Mouse (Mus musculus): Measurements from ENCODE around the gene Eif2a. TPM values are rescaled to one million over a fixed set of nuclear protein-coding genes. Genes with fewer than 3 reads are reported as not detected.

Eif2a gene
- polyA plus RNA-seq, 1 experiment from 2014 or later: 47.2 TPM

DNA sequence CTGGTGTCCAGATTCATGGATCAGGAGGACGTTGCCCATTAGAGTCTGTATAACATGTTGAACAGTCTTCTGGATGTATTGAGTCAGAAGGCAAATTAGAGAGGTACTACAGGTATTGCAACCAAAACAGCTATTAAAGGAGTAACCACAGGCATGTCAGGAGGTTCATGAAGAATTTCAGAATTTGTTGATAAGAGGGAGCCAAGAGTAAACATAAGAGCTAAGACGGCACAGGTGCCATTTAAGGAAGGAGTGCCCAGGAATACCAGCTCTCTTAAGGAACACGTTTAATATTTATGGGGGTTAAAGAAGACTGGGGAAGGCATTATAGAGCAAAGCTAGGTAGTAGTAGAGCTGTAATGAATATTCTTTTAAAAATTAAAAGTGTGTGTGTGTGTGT is 12.9 kb upstream of the Eif2a start:
- Histone ChIP-seq H3K4me3 (no peak overlapping the region), H3K27me3 (no peaks in the 10 kb centered on the region), H3K9me3 (replicated peaks) (no peaks in the 10 kb centered on the region), H3K27ac (no peak overlapping the region), H3K4me2 (replicated peaks) (no peak overlapping the region), H3K9ac (no peak overlapping the region), H3K4me1 (no peaks in the 10 kb centered on the region), H3K36me3 (no peaks in the 10 kb centered on the region)
- 91% methylated on average over 3 of the region's 3 CpGs for WGBS
- no peak for ATAC-seq (ENCODE audit: low FRiP score)

DNA sequence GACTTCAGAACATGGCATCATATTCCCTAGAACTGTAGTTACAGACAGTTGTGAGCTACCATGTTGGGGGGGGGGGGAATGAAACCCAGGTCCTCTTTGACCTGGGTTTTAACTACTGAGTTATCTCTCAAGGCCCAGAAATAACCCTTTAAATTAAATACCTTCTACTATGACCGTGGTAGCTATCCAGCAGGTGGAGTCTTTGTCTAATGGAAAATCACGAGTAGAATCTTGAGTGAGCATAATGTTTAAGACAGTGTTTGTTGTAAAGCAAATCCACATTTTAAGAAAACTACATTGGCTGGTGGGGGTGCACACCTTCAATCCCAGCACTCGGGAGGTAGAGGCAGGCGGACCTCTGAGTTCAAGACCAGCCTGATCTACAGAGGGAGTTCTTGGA is 12.1 kb upstream of the Eif2a start:
- no peak overlapping the region for H3K27ac ChIP-seq
- no peaks in the 10 kb centered on the region for H3K27me3 ChIP-seq
- H3K4me1 ChIP-seq: no peaks in the 10 kb centered on the region
- ATAC-seq (ENCODE audit: low FRiP score): no peak
- H3K4me3 ChIP-seq: no peak overlapping the region
- no peak overlapping the region for H3K9ac ChIP-seq
- H3K9me3 ChIP-seq (replicated peaks): no peaks in the 10 kb centered on the region
- H3K36me3 ChIP-seq: no peaks in the 10 kb centered on the region
- WGBS: 85% methylated on average over 4 of the region's 4 CpGs
- H3K4me2 ChIP-seq (replicated peaks): no peak overlapping the region

DNA sequence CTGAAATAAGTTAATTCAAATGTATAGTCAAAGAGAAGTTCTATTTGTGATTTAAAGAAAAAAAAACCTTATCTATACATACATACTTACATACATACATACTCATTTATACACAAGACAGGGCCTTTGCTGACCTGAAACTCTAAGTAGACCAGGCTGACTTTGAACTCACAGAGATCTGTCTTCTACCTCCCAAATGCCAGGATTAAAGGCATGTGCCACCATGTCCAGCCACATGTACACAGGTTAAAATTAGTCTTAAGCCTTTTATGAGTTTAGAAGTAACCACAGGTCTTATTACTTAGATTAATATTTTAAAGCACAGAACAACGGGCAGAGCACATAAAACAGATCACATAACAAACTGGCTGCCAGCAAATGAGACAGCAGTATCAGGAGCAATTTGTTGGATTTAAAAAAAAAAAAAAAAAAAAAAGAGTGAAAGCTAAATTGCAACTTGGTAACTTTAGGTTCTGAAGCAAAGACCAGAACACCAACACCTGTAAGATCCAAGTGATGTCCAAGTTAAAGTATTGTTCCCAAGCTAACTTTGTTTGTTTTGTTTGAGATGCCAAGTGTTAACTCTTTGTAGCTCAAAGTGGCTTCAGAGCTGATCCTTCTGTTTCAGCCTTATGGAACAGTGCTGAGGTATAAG is 9.5 kb upstream of the Eif2a start:
- Histone ChIP-seq H3K4me2 (replicated peaks) (no peak overlapping the region), H3K4me3 (no peak overlapping the region), H3K27me3 (no peaks in the 10 kb centered on the region), H3K27ac (no peak overlapping the region), H3K9ac (no peak overlapping the region), H3K36me3 (peaks cover 8% of the 10 kb centered on the region), H3K4me1 (no peaks in the 10 kb centered on the region), H3K9me3 (replicated peaks) (no peaks in the 10 kb centered on the region)
- ATAC-seq (ENCODE audit: low FRiP score): no peak
- 92% methylated on average over 1 of the region's 1 CpGs for WGBS

DNA sequence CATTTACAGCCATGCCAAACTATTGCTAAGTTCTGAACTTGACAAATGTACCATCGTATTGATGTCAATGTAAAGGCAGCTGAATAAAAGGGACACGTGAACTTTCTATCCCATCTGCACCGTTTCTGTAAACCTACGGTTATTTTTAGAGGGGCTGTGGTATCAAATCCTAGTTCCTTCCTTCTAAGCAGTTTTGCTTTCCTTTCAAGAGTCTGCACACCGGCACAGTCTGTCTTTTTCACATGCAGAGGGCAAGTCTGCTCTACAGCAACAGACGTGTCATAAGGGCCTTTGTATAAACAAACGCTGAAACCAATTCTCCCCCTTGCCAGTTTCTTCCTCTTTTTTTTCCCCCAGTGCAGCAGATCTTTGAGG is 9.0 kb upstream of the Eif2a start:
- H3K27ac ChIP-seq: no peak overlapping the region
- ATAC-seq (ENCODE audit: low FRiP score): no peak
- H3K27me3 ChIP-seq: no peaks in the 10 kb centered on the region
- H3K4me3 ChIP-seq: no peak overlapping the region
- no peak overlapping the region for H3K4me2 ChIP-seq (replicated peaks)
- H3K9ac ChIP-seq: no peak overlapping the region
- no peaks in the 10 kb centered on the region for H3K4me1 ChIP-seq
- H3K9me3 ChIP-seq (replicated peaks): no peaks in the 10 kb centered on the region
- peaks cover 13% of the 10 kb centered on the region for H3K36me3 ChIP-seq
- WGBS: 81% methylated on average over 7 of the region's 7 CpGs

DNA sequence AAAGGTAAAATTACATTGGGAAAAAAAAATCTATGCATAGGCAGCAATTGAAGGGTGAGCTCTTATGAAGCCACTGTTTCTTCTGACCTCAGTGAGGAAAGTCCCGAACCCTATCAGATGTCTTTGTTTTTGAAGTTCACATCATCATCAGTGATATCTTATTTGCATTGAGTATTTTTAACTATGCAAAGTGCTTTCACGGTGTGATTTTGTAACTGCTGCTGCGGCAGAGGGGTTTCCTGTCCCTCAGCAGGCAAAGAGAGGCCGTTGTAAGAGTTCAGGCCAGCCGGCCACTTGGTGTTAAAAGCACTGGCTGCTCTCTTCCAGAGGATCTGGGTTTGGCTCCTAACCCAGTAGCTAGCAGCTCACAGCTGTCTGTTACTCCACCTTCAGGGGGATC is 8.4 kb upstream of the Eif2a start:
- no peaks in the 10 kb centered on the region for H3K9me3 ChIP-seq (replicated peaks)
- peaks cover 16% of the 10 kb centered on the region for H3K36me3 ChIP-seq
- H3K4me1 ChIP-seq: no peaks in the 10 kb centered on the region
- 71% methylated on average over 5 of the region's 5 CpGs for WGBS
- no peaks in the 10 kb centered on the region for H3K27me3 ChIP-seq
- H3K4me2 ChIP-seq (replicated peaks): no peak overlapping the region
- H3K4me3 ChIP-seq: no peak overlapping the region
- ATAC-seq (ENCODE audit: low FRiP score): no peak
- no peak overlapping the region for H3K9ac ChIP-seq
- H3K27ac ChIP-seq: no peak overlapping the region

DNA sequence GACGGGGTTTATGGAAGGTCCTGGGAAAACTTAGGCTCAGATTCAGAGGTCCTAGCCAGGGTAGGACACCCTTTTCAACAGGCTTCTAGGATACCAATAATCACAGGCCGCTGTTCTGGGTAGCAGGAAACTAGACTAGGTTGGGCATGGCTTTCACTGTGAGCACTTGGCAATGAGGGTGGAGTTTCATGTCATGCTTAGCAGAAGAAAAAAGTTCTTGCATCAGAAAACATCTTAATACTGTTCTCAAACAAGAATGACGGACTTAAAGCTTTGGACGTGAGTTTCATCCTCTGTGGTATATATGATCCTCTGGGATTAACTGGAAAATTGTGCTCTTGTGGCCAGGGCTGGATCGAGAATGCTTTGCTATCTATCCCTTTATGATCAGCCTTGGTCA is 7.8 kb upstream of the Eif2a start:
- H3K4me3 ChIP-seq: no peak overlapping the region
- no peaks in the 10 kb centered on the region for H3K9me3 ChIP-seq (replicated peaks)
- H3K27ac ChIP-seq: no peak overlapping the region
- ATAC-seq (ENCODE audit: low FRiP score): no peak
- H3K4me1 ChIP-seq: no peaks in the 10 kb centered on the region
- WGBS: 84% methylated on average over 5 of the region's 5 CpGs
- H3K36me3 ChIP-seq: peaks cover 19% of the 10 kb centered on the region
- no peak overlapping the region for H3K4me2 ChIP-seq (replicated peaks)
- H3K9ac ChIP-seq: no peak overlapping the region
- H3K27me3 ChIP-seq: no peaks in the 10 kb centered on the region

DNA sequence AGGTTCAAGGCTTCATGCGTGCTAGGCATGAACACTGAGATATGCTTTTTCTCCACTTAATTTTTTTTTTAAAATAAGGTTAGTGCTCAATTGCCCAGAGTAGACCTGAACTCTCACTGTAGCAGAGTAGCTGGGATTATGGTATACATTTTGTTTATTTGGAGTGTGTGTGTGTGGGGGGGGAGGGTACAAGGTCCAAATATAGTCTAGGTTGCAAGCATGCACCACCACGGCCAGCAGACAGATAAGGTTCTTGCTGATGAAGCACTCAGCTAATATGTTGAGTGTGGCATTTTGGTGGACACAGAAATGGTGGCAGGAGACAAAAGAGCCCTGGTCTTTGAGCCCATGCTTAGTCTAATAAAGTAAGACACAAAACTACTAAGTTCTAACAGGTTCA is 6.7 kb upstream of the Eif2a start:
- ATAC-seq (ENCODE audit: low FRiP score): no peak

DNA sequence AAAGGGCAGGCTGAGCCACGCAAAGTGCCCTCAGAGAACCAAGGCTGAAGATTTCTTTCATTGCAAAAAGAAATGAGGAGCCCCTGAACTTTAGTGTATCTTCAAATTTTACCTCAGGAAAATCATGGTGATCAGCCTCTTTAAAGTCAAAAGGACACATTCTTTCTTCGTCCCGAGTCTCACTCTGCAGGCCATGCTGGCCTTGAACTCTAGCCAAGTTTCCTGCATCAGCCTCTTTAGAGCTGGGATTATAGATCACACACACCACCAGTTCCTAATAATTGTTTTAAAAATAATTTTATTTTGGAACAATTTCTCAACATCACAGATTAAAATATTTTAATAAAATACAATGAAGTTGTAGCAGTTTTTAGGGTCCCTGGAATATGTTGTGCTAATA is 6.1 kb upstream of the Eif2a start:
- no peak for ATAC-seq (ENCODE audit: low FRiP score)
- no peaks in the 10 kb centered on the region for H3K27me3 ChIP-seq
- H3K4me3 ChIP-seq: no peak overlapping the region
- H3K36me3 ChIP-seq: peaks cover 19% of the 10 kb centered on the region
- 85% methylated on average over 3 of the region's 3 CpGs for WGBS
- H3K4me1 ChIP-seq: peaks cover 7% of the 10 kb centered on the region
- no peak overlapping the region for H3K27ac ChIP-seq
- H3K9me3 ChIP-seq (replicated peaks): no peaks in the 10 kb centered on the region
- no peak overlapping the region for H3K4me2 ChIP-seq (replicated peaks)
- H3K9ac ChIP-seq: no peak overlapping the region

More for the DNA sequence above, 6.7 kb upstream of the Eif2a start:
- no peaks in the 10 kb centered on the region for H3K9me3 ChIP-seq (replicated peaks)
- H3K27me3 ChIP-seq: no peaks in the 10 kb centered on the region
- peaks cover 3% of the 10 kb centered on the region; the same call in 1 of the 2 replicates for H3K4me1 ChIP-seq
- H3K27ac ChIP-seq: no peak overlapping the region
- H3K9ac ChIP-seq: no peak overlapping the region
- 95% methylated on average over 2 of the region's 2 CpGs for WGBS
- peaks cover 19% of the 10 kb centered on the region for H3K36me3 ChIP-seq
- no peak overlapping the region for H3K4me3 ChIP-seq
- no peak overlapping the region for H3K4me2 ChIP-seq (replicated peaks)

DNA sequence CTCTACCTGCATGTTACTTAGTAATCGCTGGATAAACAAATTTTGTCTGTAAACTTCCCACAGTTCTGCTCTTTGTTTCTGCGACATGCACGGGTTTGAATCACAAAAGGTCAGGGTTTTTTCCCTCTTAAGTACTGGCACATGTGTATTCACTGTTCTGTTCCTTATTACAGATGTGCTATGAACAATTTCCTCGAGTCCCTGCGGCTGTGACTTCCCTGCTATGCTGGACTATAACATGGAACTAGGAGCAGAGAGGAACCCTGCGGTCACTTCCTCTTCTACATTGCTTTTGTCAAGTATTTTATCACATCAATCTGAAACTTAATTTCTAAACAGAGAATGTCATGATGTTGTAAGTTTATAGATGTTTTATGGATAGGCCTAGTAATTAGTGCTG is 5.3 kb upstream of the Eif2a start:
- H3K4me3 ChIP-seq: no peak overlapping the region
- no peak overlapping the region for H3K4me2 ChIP-seq (replicated peaks)
- peaks cover 11% of the 10 kb centered on the region for H3K4me1 ChIP-seq
- no peak overlapping the region for H3K27ac ChIP-seq
- ATAC-seq (ENCODE audit: low FRiP score): no peak
- no peaks in the 10 kb centered on the region for H3K9me3 ChIP-seq (replicated peaks)
- no peaks in the 10 kb centered on the region for H3K27me3 ChIP-seq
- WGBS: 84% methylated on average over 6 of the region's 6 CpGs
- no peak overlapping the region for H3K9ac ChIP-seq
- peaks cover 19% of the 10 kb centered on the region for H3K36me3 ChIP-seq

DNA sequence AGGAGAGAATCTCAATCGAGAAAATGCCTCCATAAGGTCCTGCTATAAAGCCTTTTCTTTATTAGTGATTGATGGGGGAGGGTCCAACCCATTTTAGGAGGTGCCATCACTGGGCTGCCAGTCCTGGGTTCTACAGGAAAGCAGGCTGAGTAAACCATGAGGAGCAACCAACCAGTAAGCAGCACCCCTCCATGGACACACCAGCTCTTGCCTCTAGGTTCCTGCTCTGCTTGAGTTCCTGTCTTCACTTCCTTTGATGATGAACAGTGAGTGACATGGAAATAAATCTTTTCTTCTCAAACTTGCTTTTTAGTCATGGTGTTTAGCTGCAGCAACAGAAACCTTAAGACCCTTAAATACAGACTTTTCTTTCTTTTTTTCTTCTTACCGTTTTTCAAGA is 4.3 kb upstream of the Eif2a start:
- Histone ChIP-seq H3K4me1 (peaks cover 11% of the 10 kb centered on the region), H3K27me3 (no peaks in the 10 kb centered on the region), H3K27ac (no peak overlapping the region), H3K4me3 (no peak overlapping the region), H3K9ac (no peak overlapping the region), H3K36me3 (peaks cover 19% of the 10 kb centered on the region), H3K4me2 (replicated peaks) (no peak overlapping the region), H3K9me3 (replicated peaks) (no peaks in the 10 kb centered on the region)
- 93% methylated on average over 2 of the region's 2 CpGs for WGBS
- ATAC-seq (ENCODE audit: low FRiP score): no peak

DNA sequence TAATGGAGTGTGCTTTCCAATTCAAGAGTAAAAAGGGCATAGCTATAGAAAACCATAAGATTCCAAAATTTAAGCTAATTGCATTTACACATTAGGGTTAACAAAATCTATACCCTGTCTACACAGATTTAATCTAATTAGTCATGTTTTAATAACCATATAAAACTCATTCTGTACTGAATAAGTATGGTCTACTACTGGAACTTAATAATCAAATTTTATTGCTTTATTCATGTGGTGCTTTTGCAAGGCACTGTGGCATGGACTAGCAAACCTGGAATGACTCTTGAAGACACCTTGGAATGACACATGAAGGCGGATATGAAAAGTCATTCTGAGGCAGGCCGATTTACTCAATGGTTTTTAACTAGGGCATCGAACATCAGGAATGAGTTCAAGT is 2.2 kb upstream of the Eif2a start:
- H3K9me3 ChIP-seq (replicated peaks): no peaks in the 10 kb centered on the region
- H3K4me2 ChIP-seq (replicated peaks): no peak overlapping the region
- H3K4me3 ChIP-seq: no peak overlapping the region
- no peaks in the 10 kb centered on the region for H3K27me3 ChIP-seq
- H3K9ac ChIP-seq: no peak overlapping the region
- H3K27ac ChIP-seq: no peak overlapping the region
- ATAC-seq (ENCODE audit: low FRiP score): no peak
- H3K4me1 ChIP-seq: peaks cover 18% of the 10 kb centered on the region
- H3K36me3 ChIP-seq: peaks cover 19% of the 10 kb centered on the region
- 95% methylated on average over 3 of the region's 3 CpGs for WGBS

DNA sequence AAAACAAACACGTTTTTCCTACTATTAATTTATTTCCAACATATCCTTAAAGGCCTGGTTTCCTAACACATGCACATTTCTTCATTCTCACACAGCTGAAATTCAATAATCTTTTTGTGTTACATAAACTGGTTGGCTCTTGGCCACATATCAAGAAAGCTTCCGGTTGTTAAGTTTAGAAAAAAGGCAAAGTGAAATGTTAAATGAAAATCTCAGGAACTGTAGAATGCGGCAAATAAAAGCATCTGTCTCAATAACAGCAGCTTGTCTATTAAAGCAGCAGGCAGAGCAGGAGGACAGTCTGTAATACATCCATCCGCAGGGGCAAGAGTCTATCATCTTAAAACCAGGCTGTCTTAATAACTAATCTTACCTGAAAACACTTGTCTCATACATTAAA is 1.4 kb upstream of the Eif2a start:
- WGBS: 69% methylated on average over 4 of the region's 4 CpGs
- H3K9me3 ChIP-seq (replicated peaks): no peaks in the 10 kb centered on the region
- H3K4me3 ChIP-seq: peak overlapping the region; percentile 94
- no peak for ATAC-seq (ENCODE audit: low FRiP score)
- H3K9ac ChIP-seq: peak overlapping the region; percentile 93; the same call in 1 of the 2 replicates
- no peak overlapping the region for H3K27ac ChIP-seq
- peaks cover 19% of the 10 kb centered on the region for H3K36me3 ChIP-seq
- H3K4me1 ChIP-seq: peaks cover 18% of the 10 kb centered on the region
- peak overlapping the region; percentile 76 for H3K4me2 ChIP-seq (replicated peaks)
- no peaks in the 10 kb centered on the region for H3K27me3 ChIP-seq

DNA sequence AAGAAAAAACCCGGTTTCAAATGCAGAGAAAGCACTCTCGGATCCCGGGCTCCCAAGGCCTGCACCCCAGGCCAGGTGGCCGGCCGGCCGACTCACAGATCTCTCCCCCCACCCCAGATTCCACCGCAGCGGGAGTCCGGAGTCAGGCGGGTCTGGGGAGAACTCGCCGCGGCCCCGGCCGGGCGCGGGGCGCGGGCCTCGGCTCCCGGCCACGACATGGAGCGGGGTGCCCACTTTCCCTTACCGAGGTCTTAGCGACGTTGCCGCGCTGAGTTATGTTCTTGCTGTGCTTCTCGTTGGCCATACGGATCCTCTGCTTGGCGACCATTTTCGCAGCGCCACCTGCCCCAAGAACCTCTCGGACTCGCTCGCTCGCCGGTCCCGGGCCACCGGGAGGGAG is 455 bp upstream of the Eif2a start:
- Histone ChIP-seq H3K4me2 (replicated peaks) (peak overlapping the region; percentile 76), H3K36me3 (peaks cover 18% of the 10 kb centered on the region), H3K27ac (peak overlapping the region; percentile 95), H3K9me3 (replicated peaks) (no peaks in the 10 kb centered on the region), H3K9ac (peak overlapping the region; percentile 93), H3K4me3 (peak overlapping the region; percentile 94), H3K4me1 (peaks cover 18% of the 10 kb centered on the region), H3K27me3 (no peaks in the 10 kb centered on the region)
- under 1% methylated on average over 40 of the region's 40 CpGs for WGBS
- peak; percentile 73 for ATAC-seq (ENCODE audit: low FRiP score)
